Mouse (Mus musculus) MEL (cell line): ENCODE measurements around the gene Med15.
A peak's percentile ranks its signal among the peaks of the same experiment; 100 is the strongest.

Experiments
- CTCF ChIP-seq, 3 experiments: IDR thresholded peaks in 2 of 3; conservative IDR thresholded peaks in 1 of 3; 2 replicates each; pipeline ENCODE4 v1.5.1; 2011 to 2012; ENCODE audit warnings: low read length in 3 of 3, low read depth in 2 of 3, mild to moderate bottlenecking in 2 of 3, improper control_type of control experiment in 1 of 3, inconsistent platforms in 1 of 3, mixed read lengths in 1 of 3, moderate library complexity in 1 of 3; ENCODE audit not compliant: control insufficient read depth in 1 of 3, insufficient read depth in 1 of 3, poor library complexity in 1 of 3, severe bottlenecking in 1 of 3
- EP300 ChIP-seq, 2 experiments: IDR thresholded peaks; 2 replicates each; pipeline ENCODE4 v1.6.1; 2011; ENCODE audit warnings: improper control_type of control experiment in 2 of 2, low read length in 2 of 2, low read depth in 1 of 2, mild to moderate bottlenecking in 1 of 2
- GATA1 ChIP-seq: IDR thresholded peaks from 2 replicates; pipeline ENCODE4 v1.6.1; 2011; ENCODE audit warnings: low read depth, low read length, improper control_type of control experiment
- POLR2A ChIP-seq, 2 experiments: IDR thresholded peaks; 2 replicates each; pipeline ENCODE4 v1.6.1; 2011 to 2012; ENCODE audit warnings: low read length in 2 of 2, mild to moderate bottlenecking in 2 of 2, control low read depth in 1 of 2, improper control_type of control experiment in 1 of 2, low read depth in 1 of 2, moderate library complexity in 1 of 2; ENCODE audit not compliant: control insufficient read depth in 1 of 2, insufficient read depth in 1 of 2, poor library complexity in 1 of 2
- TAL1 ChIP-seq: IDR thresholded peaks from 2 replicates; pipeline ENCODE4 v1.6.1; 2012; ENCODE audit warnings: mild to moderate bottlenecking, inconsistent platforms, low read length, moderate library complexity, mixed read lengths
- USF2 ChIP-seq, 2 experiments: IDR thresholded peaks; 2 replicates each; pipeline ENCODE4 v1.6.1; 2011 to 2012; ENCODE audit warnings: improper control_type of control experiment in 2 of 2, low read length in 2 of 2, borderline replicate concordance in 1 of 2, inconsistent platforms in 1 of 2, low read depth in 1 of 2, mild to moderate bottlenecking in 1 of 2; ENCODE audit not compliant: insufficient read depth in 1 of 2

DNA sequence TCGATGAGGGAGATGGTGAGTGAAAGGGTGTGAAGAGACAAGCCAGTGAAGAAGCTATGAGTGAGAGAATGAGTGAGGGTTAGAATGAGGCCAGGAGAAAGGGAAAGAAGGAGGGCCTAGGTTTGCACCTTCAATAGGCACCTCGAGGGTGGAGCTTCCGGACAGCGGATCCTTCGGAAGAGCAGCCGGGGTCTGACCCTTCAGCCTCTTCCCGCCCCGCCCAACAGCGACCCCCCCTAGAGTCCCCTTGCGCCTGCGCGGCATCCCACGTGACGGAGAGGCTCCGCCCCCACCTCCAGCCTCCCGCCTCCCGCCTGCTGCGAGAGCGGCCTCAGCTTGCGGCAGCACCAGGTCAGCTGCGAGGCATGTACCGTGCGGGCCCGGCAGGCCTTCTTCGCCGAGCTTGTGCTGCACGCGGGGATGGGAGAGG is 26.7 kb upstream of the Med15 start, which contains the start of gene Klhl22:
- TF ChIP-seq GATA1: no peak
- TF ChIP-seq POLR2A (IDR thresholded peaks at IDR 0.05; ENCODE audit: control insufficient read depth in 1 of 2, insufficient read depth in 1 of 2, low read depth in 1 of 2, low read length in 2 of 2, poor library complexity in 1 of 2): peak; percentile 61 to 93
- TF ChIP-seq CTCF (IDR thresholded peaks at IDR 0.05 in 2 of 3, conservative IDR thresholded peaks at IDR 0.05 in 1 of 3; ENCODE audit: control insufficient read depth in 1 of 3, insufficient read depth in 1 of 3, low read depth in 2 of 3, low read length in 3 of 3, poor library complexity in 1 of 3, severe bottlenecking in 1 of 3): 0 out of 6 replicates have a peak, but pooled peaks of 1 of the 3 experiments have one; percentile 4
- TF ChIP-seq USF2 (IDR thresholded peaks at IDR 0.05; ENCODE audit: borderline replicate concordance in 1 of 2, insufficient read depth in 1 of 2, low read depth in 1 of 2, low read length in 2 of 2): peak; percentile 77 to 92
- no peak for TF ChIP-seq TAL1
- TF ChIP-seq EP300 (IDR thresholded peaks at IDR 0.05; ENCODE audit: low read depth in 1 of 2, low read length in 2 of 2): no peak; a peak in 1 of 4 replicates
